Comparison of ENCODE assay signal across 29 mouse cellular contexts in the genomic region with DNA sequence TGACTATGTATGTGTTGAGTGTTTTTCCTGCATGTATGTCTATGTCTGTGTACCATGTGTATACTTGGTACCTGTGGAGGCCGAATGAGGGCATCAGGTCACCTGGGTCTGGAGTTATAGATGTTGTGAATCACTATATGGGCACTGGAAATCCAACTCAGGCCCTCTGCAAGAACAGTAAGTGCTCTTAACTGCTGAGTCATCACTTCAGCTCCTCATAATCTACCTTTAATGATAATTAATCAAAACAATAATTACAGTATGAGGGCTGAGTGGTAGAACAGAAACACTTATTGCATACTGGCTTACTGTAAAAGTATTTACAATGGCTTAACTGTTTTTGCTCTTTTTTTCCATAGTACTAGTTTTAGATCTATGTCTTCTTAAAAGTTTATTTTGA.
"Had no signal": no experiment of that assay in that cellular context is flagged by ENCODE, and none has a peak within 500 bp of the region (broad histone marks: within the 10 kb centered on the region; RNA-seq: fewer than 3 reads in every experiment).

No protein-coding gene starts in this region.

- H3K36me3 ChIP-seq: limb, embryonic 10.5 days; limb, embryonic 12.5 days; limb, embryonic 13.5 days; limb, embryonic 15.5 days; liver, embryonic 12.5 days; liver, embryonic 13.5 days; liver, embryonic 15.5 days; lung, embryonic 15.5 days; midbrain, embryonic 10.5 days; midbrain, embryonic 12.5 days; midbrain, embryonic 13.5 days; midbrain, embryonic 15.5 days had no signal

- H3K27ac ChIP-seq: limb, embryonic 10.5 days; limb, embryonic 12.5 days; limb, embryonic 13.5 days; limb, embryonic 15.5 days; liver, embryonic 12.5 days; liver, embryonic 13.5 days; liver, embryonic 14.5 days; liver, embryonic 15.5 days; lung, embryonic 15.5 days; macrophage; midbrain, embryonic 10.5 days; midbrain, embryonic 12.5 days; midbrain, embryonic 13.5 days; midbrain, embryonic 15.5 days had no signal

- H3K4me1 ChIP-seq: limb, embryonic 12.5 days; liver, embryonic 15.5 days; lung, embryonic 15.5 days; megakaryocyte, embryonic 14.5 days had no signal

- H3K27me3 ChIP-seq: limb, embryonic 12.5 days; limb, embryonic 13.5 days; limb, embryonic 15.5 days; liver, embryonic 12.5 days; liver, embryonic 13.5 days; liver, embryonic 15.5 days; lung, embryonic 15.5 days; megakaryocyte, embryonic 14.5 days; midbrain, embryonic 12.5 days; midbrain, embryonic 13.5 days; midbrain, embryonic 15.5 days had no signal

- H3K4me2 ChIP-seq: limb, embryonic 12.5 days; limb, embryonic 13.5 days; limb, embryonic 15.5 days; liver, embryonic 11.5 days; liver, embryonic 12.5 days; liver, embryonic 13.5 days; liver, embryonic 15.5 days; lung, embryonic 14.5 days; lung, embryonic 15.5 days; midbrain, embryonic 11.5 days; midbrain, embryonic 12.5 days; midbrain, embryonic 13.5 days; midbrain, embryonic 15.5 days had no signal

- H3K9me3 ChIP-seq: limb, embryonic 10.5 days; limb, embryonic 12.5 days; limb, embryonic 13.5 days; limb, embryonic 15.5 days; liver, embryonic 12.5 days; liver, embryonic 13.5 days; liver, embryonic 15.5 days; lung, embryonic 15.5 days; megakaryocyte, embryonic 14.5 days; midbrain, embryonic 10.5 days; midbrain, embryonic 12.5 days; midbrain, embryonic 15.5 days had no signal

- DNase-seq: left cerebral cortex, postnatal 4 days; liver; liver, embryonic 13.5 days; liver, postnatal 0 days; lung, adult 18-20 months; lung, adult 2 months; lung, embryonic 14.5 days; lung, postnatal 10 days; lung, postnatal 14 days; lung, postnatal 36 days; lung, postnatal 4 days; midbrain, embryonic 14.5 days had no signal

- H3K4me3 ChIP-seq: limb, embryonic 10.5 days; limb, embryonic 12.5 days; limb, embryonic 13.5 days; limb, embryonic 15.5 days; liver, embryonic 12.5 days; liver, embryonic 13.5 days; liver, embryonic 15.5 days; lung, embryonic 15.5 days; megakaryocyte, embryonic 14.5 days; midbrain, embryonic 10.5 days; midbrain, embryonic 12.5 days; midbrain, embryonic 13.5 days; midbrain, embryonic 15.5 days; myocyte had no signal

- H3K9ac ChIP-seq: limb, embryonic 12.5 days; limb, embryonic 13.5 days; limb, embryonic 15.5 days; liver, embryonic 12.5 days; liver, embryonic 13.5 days; liver, embryonic 14.5 days; liver, embryonic 15.5 days; liver, postnatal 0 days; lung, embryonic 14.5 days; lung, embryonic 15.5 days; midbrain, embryonic 12.5 days; midbrain, embryonic 13.5 days; midbrain, embryonic 15.5 days had no signal
